Comparison of ENCODE assay signal across 13 mouse cellular contexts in genomic region chr2:68318452-68318851, GRCm38 (mm10).
DNase-seq lines count a peak whose midpoint lies in the region; ATAC-seq lines count a peak whose summit lies in the region.
"Had no signal": no experiment of that assay in that cellular context is flagged by ENCODE, and none has a peak within 500 bp of the region (broad histone marks: within the 10 kb centered on the region; RNA-seq: fewer than 3 reads in every experiment).

No protein-coding gene starts in this region.

- intact Hi-C loops in heart, postnatal 10 days (cut with DNase I): no loop called here

- peak; percentile 64 for ATAC-seq in forebrain, embryonic 13.5 days
- peak; percentile 54; the same call in 1 of the 2 replicates for ATAC-seq in hindbrain, embryonic 14.5 days (ENCODE audit: low FRiP score)
- ATAC-seq in neural tube, embryonic 13.5 days (ENCODE audit: low read depth): peak; percentile 49; the same call in 1 of the 2 replicates
- ATAC-seq: inflammation-experienced regulatory T-cells, adult 6 months had no signal

- no peak overlapping the region for H3K4me2 ChIP-seq in forebrain, embryonic 13.5 days
- H3K4me2 ChIP-seq in hindbrain, embryonic 14.5 days (replicated peaks): no peak overlapping the region
- H3K4me2 ChIP-seq in neural tube, embryonic 13.5 days: no peak overlapping the region
- H3K4me2 ChIP-seq: heart, embryonic 13.5 days had no signal

- H3K9ac ChIP-seq in forebrain, embryonic 13.5 days: no peak overlapping the region
- no peak overlapping the region for H3K9ac ChIP-seq in hindbrain, embryonic 14.5 days
- no peak overlapping the region for H3K9ac ChIP-seq in neural tube, embryonic 13.5 days
- H3K9ac ChIP-seq: heart, embryonic 13.5 days had no signal

- H3K9me3 ChIP-seq in forebrain, embryonic 13.5 days (replicated peaks): no peaks in the 10 kb centered on the region
- no peaks in the 10 kb centered on the region for H3K9me3 ChIP-seq in hindbrain, embryonic 14.5 days (ENCODE audit: control insufficient read depth, low read length)
- no peaks in the 10 kb centered on the region for H3K9me3 ChIP-seq in neural tube, embryonic 13.5 days
- H3K9me3 ChIP-seq: heart, embryonic 13.5 days had no signal

- H3K27ac ChIP-seq in forebrain, embryonic 13.5 days: no peak overlapping the region
- no peak overlapping the region for H3K27ac ChIP-seq in hindbrain, embryonic 14.5 days
- no peak overlapping the region for H3K27ac ChIP-seq in neural tube, embryonic 13.5 days (replicated peaks)
- H3K27ac ChIP-seq: heart, embryonic 13.5 days had no signal

- no peaks in the 10 kb centered on the region for H3K36me3 ChIP-seq in forebrain, embryonic 13.5 days (ENCODE audit: poor library complexity, severe bottlenecking)
- H3K36me3 ChIP-seq in hindbrain, embryonic 14.5 days (replicated peaks; ENCODE audit: control insufficient read depth, insufficient read depth): no peaks in the 10 kb centered on the region
- H3K36me3 ChIP-seq in neural tube, embryonic 13.5 days: no peaks in the 10 kb centered on the region

- H3K4me3 ChIP-seq in forebrain, embryonic 13.5 days: no peak overlapping the region
- H3K4me3 ChIP-seq in hindbrain, embryonic 14.5 days (replicated peaks; ENCODE audit: low read length): no peak overlapping the region
- no peak overlapping the region for H3K4me3 ChIP-seq in neural tube, embryonic 13.5 days
- H3K4me3 ChIP-seq: heart, embryonic 13.5 days had no signal

- peak; percentile 7 to 12 for DNase-seq in kidney, postnatal 4 days
- no peak for DNase-seq in kidney, adult 9 months
- no peak for DNase-seq in hindbrain, embryonic 14.5 days (ENCODE audit: low spot score)
- no peak for DNase-seq in left cerebral cortex, adult 11 months (ENCODE audit: low spot score)
- DNase-seq in heart, postnatal 10 days: no peak
- DNase-seq: gastrocnemius, postnatal 36 days; kidney, postnatal 36 days; lung, adult 18-20 months; thymus, postnatal 14 days had no signal

- WGBS in forebrain, embryonic 13.5 days: 35% methylated on average over 5 of the region's 5 CpGs
- 50% methylated on average over 5 of the region's 5 CpGs for WGBS in hindbrain, embryonic 14.5 days
- 41% methylated on average over 5 of the region's 5 CpGs for WGBS in neural tube, embryonic 13.5 days

- no peaks in the 10 kb centered on the region for H3K27me3 ChIP-seq in forebrain, embryonic 13.5 days
- H3K27me3 ChIP-seq in hindbrain, embryonic 14.5 days (ENCODE audit: control insufficient read depth, insufficient read depth, low read length): no peaks in the 10 kb centered on the region
- H3K27me3 ChIP-seq in neural tube, embryonic 13.5 days: no peaks in the 10 kb centered on the region
- H3K27me3 ChIP-seq: heart, embryonic 13.5 days had no signal

- peaks cover 32% of the 10 kb centered on the region for H3K4me1 ChIP-seq in forebrain, embryonic 13.5 days
- H3K4me1 ChIP-seq in hindbrain, embryonic 14.5 days (replicated peaks; ENCODE audit: control insufficient read depth, insufficient read depth, low read length): peaks cover 24% of the 10 kb centered on the region
- H3K4me1 ChIP-seq in neural tube, embryonic 13.5 days (replicated peaks): peaks cover 45% of the 10 kb centered on the region

Comparison
In these comparisons a context has a peak if more than half of its experiments do, and no peak if none do; other contexts are left out.
1. DNase-seq: peak in kidney, postnatal 4 days (2 of 2); none in kidney, adult 9 months (single experiment), hindbrain, embryonic 14.5 days (single experiment), left cerebral cortex, adult 11 months (single experiment) and heart, postnatal 10 days (0 of 2).
2. Peak in every context shown above with its lines, with median percentiles within 50 percentile points of each other: ATAC-seq.